Mouse (Mus musculus) G1E (cell line): Measurements from ENCODE around the gene Mdc1. TPM values are rescaled to one million over a fixed set of nuclear protein-coding genes. Genes with fewer than 3 reads are reported as not detected.

Experiments
- ATAC-seq: 2 replicates; pipeline ENCODE4 v1.8.0; 2016; ENCODE audit warnings: mild to moderate bottlenecking; ENCODE audit not compliant: insufficient number of reproducible peaks, poor library complexity, low FRiP score, severe bottlenecking; ENCODE audit errors: extremely low read depth
- DNase-seq: peaks from one replicate; pipeline ENCODE4 v3.0.0; 2012; ENCODE audit warnings: low spot score
- H3K27me3 ChIP-seq: 2 replicates; pipeline ENCODE4 v1.6.1; 2012; ENCODE audit warnings: mild to moderate bottlenecking, low read length, inconsistent platforms; ENCODE audit not compliant: insufficient read depth
- H3K36me3 ChIP-seq: replicated peaks from 2 replicates; pipeline ENCODE3; 2012; ENCODE audit warnings: mild to moderate bottlenecking, inconsistent platforms
- H3K4me1 ChIP-seq: 2 replicates; pipeline ENCODE4 v1.6.1; 2012; ENCODE audit warnings: low read depth, low read length, inconsistent platforms, mixed read lengths; ENCODE audit not compliant: insufficient read depth
- H3K4me3 ChIP-seq: 2 replicates; pipeline ENCODE4 v1.5.1; 2012; ENCODE audit warnings: low read depth, mild to moderate bottlenecking, inconsistent platforms, low read length, moderate library complexity, mixed read lengths
- H3K9me3 ChIP-seq: replicated peaks from 2 replicates; pipeline ENCODE4 v1.6.1; 2012; ENCODE audit warnings: inconsistent platforms
- CTCF ChIP-seq: IDR thresholded peaks from 2 replicates; pipeline ENCODE4 v1.5.1; 2012; ENCODE audit warnings: low read depth, low read length, inconsistent platforms, mixed read lengths
- GATA1 ChIP-seq: IDR thresholded peaks from 2 replicates; pipeline ENCODE4 v1.6.1; 2012; ENCODE audit warnings: borderline replicate concordance, low read length, inconsistent platforms, mixed read lengths
- GATA2 ChIP-seq: IDR thresholded peaks from 2 replicates; pipeline ENCODE4 v1.6.1; 2012; ENCODE audit warnings: low read depth, low read length, inconsistent platforms, borderline replicate concordance
- POLR2AphosphoS5 ChIP-seq: IDR thresholded peaks from 2 replicates; pipeline ENCODE4 v1.6.1; 2012; ENCODE audit warnings: low read depth, low read length, inconsistent platforms; ENCODE audit not compliant: insufficient replicate concordance
- TAL1 ChIP-seq: conservative IDR thresholded peaks from 2 replicates; pipeline ENCODE4 v1.6.1; 2012; ENCODE audit warnings: low read depth, low read length, inconsistent platforms, mixed read lengths
- polyA plus RNA-seq: library from polyadenylated mRNA; stranded (reverse); fragments of >175 nt; gene quantifications from 2 replicates; pipeline ENCODE4 v1.2.3, GENCODE M21; 2012
- total RNA-seq, 2 experiments: library from RNA; stranded (forward) in 1 of 2; stranded (reverse) in 1 of 2; fragments of 200-1000 nt in 1 of 2; fragments of >200 nt in 1 of 2; fragmentation: Nextera tagmentation in 1 of 2; gene quantifications; 2 replicates each; pipeline ENCODE4 v1.2.3; 2014 to 2017

The Mdc1 gene
- total and polyA plus RNA-seq, 3 experiments: 15.8 to 197 (median 29.7) TPM

DNA sequence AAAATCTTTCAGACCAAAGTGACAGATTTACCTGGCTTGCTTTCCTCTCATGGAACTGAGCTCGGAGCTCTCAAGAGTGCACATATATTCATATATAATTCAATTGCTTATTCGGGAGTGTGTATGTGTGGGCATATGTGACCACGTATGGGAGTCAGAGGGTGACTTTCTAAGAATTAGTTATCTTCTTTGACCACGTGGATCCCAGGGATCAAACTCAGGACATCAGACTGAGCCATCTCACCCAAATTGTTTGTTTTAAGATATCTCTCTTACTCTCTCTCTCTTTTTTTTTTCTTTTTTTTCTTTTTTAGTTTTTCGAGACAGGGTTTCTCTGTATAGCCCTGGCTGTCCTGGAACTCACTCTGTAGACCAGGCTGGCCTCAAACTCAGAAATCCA lies 21.2 kb upstream of the Mdc1 start:
- peaks cover 16% of the 10 kb centered on the region for H3K36me3 ChIP-seq
- DNase-seq (no peak), ATAC-seq (no peak)
- H3K27me3 ChIP-seq: no peaks in the 10 kb centered on the region
- H3K4me1 ChIP-seq: peaks cover 58% of the 10 kb centered on the region
- no peak overlapping the region for H3K4me3 ChIP-seq
- no peak for TF ChIP-seq GATA2
- no peak for TF ChIP-seq POLR2AphosphoS5
- no peak for TF ChIP-seq CTCF
- no peak for TF ChIP-seq TAL1
- TF ChIP-seq GATA1: no peak
- H3K9me3 ChIP-seq: peaks cover 8% of the 10 kb centered on the region

DNA sequence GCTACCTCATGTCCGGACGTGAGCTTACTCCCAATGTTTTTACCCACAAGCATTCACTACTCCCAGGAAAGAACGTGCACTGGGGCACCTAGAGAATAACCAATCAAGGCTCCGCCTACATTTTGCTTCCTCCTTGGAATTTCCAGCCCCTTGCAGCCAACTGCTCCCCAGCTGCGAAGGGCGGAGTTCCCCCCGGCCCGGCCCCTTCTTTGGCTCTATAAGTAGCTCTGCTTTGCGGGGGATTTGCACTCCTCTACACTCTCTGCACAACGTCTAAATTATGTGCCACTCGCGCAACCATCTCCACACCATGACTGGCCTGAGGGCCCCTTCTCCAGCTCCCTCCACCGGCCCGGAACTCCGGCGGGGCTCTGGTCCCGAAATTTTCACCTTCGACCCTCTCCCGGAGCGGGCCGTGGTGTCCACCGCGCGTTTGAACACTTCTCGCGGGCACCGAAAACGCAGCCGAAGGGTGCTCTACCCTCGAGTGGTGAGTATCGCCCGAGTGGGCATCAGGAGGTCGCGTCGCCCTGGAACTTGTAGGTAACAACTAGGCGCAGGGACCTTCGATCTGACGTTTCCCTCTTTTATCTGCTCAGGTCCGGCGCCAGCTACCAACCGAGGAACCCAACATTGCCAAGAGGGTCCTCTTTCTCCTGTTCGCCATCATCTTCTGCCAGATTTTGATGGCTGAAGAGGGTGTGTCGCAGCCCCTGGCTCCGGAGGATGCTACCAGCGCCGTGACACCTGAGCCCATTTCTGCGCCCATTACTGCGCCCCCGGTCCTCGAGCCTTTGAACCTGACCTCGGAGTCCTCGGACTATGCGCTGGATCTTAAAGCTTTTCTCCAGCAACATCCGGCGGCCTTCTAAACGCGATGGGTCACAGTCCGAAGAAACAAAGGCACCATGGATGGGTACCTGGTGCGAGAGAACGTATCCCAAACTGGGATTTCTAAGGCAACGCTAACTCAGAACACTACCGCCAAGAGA lies 19.6 kb upstream of the Mdc1 start, which contains the start of gene Ier3:
Gene Ier3, plus strand, starts transcription at position 246 of the 992 bp plus-strand sequence.
- ATAC-seq: 0 out of 2 replicates have a peak, but pooled peaks have one; percentile 17
- Histone ChIP-seq H3K36me3 (peaks cover 32% of the 10 kb centered on the region), H3K9me3 (peaks cover 8% of the 10 kb centered on the region), H3K27me3 (no peaks in the 10 kb centered on the region), H3K4me1 (peaks cover 65% of the 10 kb centered on the region), H3K4me3 (peak within 1 kb of the TSS; percentile 87)
- no peak for TF ChIP-seq CTCF
- TF ChIP-seq TAL1: no peak
- TF ChIP-seq POLR2AphosphoS5: peak; percentile 92
- no peak for TF ChIP-seq GATA2
- TF ChIP-seq GATA1: no peak
- DNase-seq: peak; percentile 71

DNA sequence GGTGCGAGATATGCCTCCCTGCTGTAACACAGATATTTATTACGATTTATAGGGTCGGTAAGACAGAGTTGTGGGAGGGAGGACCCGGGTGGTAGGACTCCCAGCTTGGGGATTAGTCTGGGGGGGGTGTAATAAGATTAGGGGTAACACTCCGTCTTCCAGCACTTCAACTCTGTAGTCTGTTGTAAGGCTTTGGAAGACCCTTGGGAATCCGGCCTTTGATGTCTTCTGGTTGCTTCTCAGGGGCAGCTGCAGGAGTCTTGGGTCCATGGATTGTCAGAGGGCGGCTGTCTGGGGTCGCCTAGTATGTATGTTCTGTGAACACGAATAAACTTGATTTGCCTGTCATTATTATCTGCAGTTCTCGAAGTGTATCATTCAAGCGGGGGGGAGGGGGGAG lies 18.8 kb upstream of the Mdc1 start:
- no peak for DNase-seq
- Histone ChIP-seq H3K4me1 (peaks cover 69% of the 10 kb centered on the region), H3K36me3 (peaks cover 41% of the 10 kb centered on the region), H3K27me3 (no peaks in the 10 kb centered on the region), H3K4me3 (peak overlapping the region; percentile 87), H3K9me3 (peaks cover 8% of the 10 kb centered on the region)
- no peak for ATAC-seq
- TF ChIP-seq TAL1 (no peak), CTCF (no peak), GATA1 (no peak), GATA2 (no peak), POLR2AphosphoS5 (no peak)

DNA sequence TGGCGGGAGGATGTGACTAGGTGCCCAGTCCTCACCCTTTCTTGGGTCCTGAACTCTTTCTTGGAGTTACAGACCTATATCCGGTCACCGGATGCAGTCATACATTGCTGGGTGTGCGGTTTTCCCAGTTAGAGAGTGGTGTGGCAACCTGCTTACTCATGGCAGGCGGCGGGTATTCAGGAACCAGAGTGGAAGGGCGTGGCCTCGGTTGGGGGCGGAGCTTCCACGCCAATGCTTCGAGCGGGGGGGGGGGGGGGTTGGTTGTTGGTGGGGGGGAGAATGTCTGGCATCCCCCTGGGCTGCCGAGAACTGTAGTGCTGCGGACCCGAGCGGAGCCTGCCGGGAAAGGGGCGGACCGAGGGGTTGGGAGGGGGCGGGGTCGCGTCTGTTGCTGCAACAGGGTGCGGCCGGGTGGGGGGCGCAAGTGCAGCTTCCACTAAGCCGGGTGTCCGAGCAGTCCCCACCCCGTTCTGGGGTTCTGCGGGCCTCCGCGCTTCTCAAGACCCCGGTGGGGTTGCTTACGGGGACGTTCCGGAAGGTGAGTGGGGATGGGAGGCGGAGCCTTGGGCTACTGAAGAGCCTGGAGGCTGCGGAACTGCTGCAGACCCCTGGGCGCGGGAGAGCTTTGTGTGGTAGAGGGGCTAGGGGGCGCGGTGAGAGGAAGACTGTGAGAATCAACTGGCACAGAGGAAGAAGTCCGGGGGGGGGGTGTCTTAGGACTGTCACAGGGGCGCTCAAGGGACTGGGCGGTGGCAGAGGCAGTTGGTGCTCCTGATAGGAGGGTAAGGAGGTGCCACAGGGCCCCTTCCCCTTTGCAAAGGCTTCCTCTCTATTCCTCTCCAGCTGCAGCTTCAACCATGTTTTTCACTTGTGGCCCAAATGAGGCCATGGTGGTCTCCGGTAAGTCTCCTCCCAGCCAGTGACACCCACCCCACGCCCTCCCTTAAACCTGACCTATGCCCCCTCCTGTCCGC lies 18.1 kb upstream of the Mdc1 start, which contains the start of gene Flot1:
Gene Flot1, plus strand, starts transcription at position 267 of the 974 bp plus-strand sequence.
- H3K4me1 ChIP-seq: peaks cover 69% of the 10 kb centered on the region
- H3K9me3 ChIP-seq: peaks cover 8% of the 10 kb centered on the region
- TF ChIP-seq GATA1 (no peak), TAL1 (no peak), CTCF (no peak), GATA2 (no peak), POLR2AphosphoS5 (no peak)
- H3K36me3 ChIP-seq: peaks cover 48% of the 10 kb centered on the region
- ATAC-seq (peak; percentile 73), DNase-seq (peak; percentile 77)
- peak within 1 kb of the TSS; percentile 87 for H3K4me3 ChIP-seq
- no peaks in the 10 kb centered on the region for H3K27me3 ChIP-seq

DNA sequence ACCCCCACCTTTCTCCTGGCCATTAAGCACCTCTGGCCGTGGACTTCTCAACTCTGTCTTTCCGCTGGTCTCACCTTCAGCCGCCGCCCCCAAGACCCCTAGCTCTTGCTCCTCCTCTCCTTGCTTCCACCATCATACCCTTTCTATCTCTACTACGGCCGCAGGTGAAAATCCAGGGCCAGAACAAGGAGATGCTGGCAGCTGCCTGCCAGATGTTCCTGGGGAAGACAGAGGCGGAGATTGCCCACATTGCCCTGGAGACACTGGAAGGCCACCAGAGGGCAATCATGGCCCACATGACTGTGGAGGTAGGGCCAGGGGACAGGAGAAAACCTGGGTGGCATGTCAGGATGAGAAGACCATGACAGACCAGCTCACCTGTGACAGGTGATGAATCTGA lies 16.9 kb upstream of the Mdc1 start:
- ATAC-seq (no peak), DNase-seq (no peak)
- TF ChIP-seq GATA2 (no peak), TAL1 (no peak), POLR2AphosphoS5 (no peak), CTCF (no peak), GATA1 (no peak)
- H3K9me3 ChIP-seq: peaks cover 8% of the 10 kb centered on the region
- peaks cover 58% of the 10 kb centered on the region for H3K36me3 ChIP-seq
- peaks cover 72% of the 10 kb centered on the region for H3K4me1 ChIP-seq
- H3K4me3 ChIP-seq: peak overlapping the region; percentile 87; the same call in 1 of the 2 replicates
- H3K27me3 ChIP-seq: no peaks in the 10 kb centered on the region
